20 mouse cellular contexts compared by ENCODE assay signal in genomic region chr1:51970182-51970581, GRCm38 (mm10). TPM values are rescaled to one million over a fixed set of nuclear protein-coding genes. Genes with fewer than 3 reads are reported as not detected.
"Had no signal": no experiment of that assay in that cellular context is flagged by ENCODE, and none has a peak within 500 bp of the region (broad histone marks: within the 10 kb centered on the region; RNA-seq: fewer than 3 reads in every experiment).

No protein-coding gene starts in this region.

- H3K27ac ChIP-seq: lung, embryonic 15.5 days; macrophage; midbrain, embryonic 13.5 days; midbrain, embryonic 15.5 days; neural tube, embryonic 12.5 days had no signal

- H3K4me2 ChIP-seq: lung, embryonic 15.5 days; midbrain, embryonic 11.5 days; midbrain, embryonic 13.5 days; midbrain, embryonic 15.5 days; neural tube, embryonic 12.5 days had no signal

- H3K27me3 ChIP-seq: lung, embryonic 15.5 days; midbrain, embryonic 13.5 days; midbrain, embryonic 15.5 days; neural tube, embryonic 12.5 days had no signal

- H3K4me1 ChIP-seq: megakaryocyte, embryonic 14.5 days; midbrain, embryonic 13.5 days; midbrain, embryonic 15.5 days; neural tube, embryonic 12.5 days had no signal

- ATAC-seq: liver, postnatal 0 days; lung, postnatal 0 days; midbrain, embryonic 13.5 days; midbrain, embryonic 15.5 days had no signal

- H3K9me3 ChIP-seq: lung, embryonic 15.5 days; megakaryocyte, embryonic 14.5 days; midbrain, embryonic 13.5 days; midbrain, embryonic 15.5 days; neural tube, embryonic 12.5 days had no signal

- H3K36me3 ChIP-seq: lung, embryonic 15.5 days; midbrain, embryonic 13.5 days; midbrain, embryonic 15.5 days; neural tube, embryonic 12.5 days had no signal

- H3K4me3 ChIP-seq: lung, embryonic 15.5 days; megakaryocyte, embryonic 14.5 days; midbrain, embryonic 13.5 days; midbrain, embryonic 15.5 days; neural tube, embryonic 12.5 days had no signal

- H3K9ac ChIP-seq: liver, postnatal 0 days; lung, embryonic 15.5 days; midbrain, embryonic 13.5 days; midbrain, embryonic 15.5 days; neural tube, embryonic 12.5 days had no signal

- DNase-seq: liver, postnatal 0 days; lung, adult 2 months; lung, postnatal 14 days; lung, postnatal 36 days; right cerebral cortex, adult 18-20 months; right cerebral cortex, postnatal 25 days; right cerebral cortex, postnatal 4 days; spleen, adult 18-20 months; thymus, adult 18-20 months; thymus, postnatal 14 days; thymus, postnatal 36 days had no signal

RNA-seq across cellular contexts. Expression of gene Myo1b, which starts 54.3 kb away (rescaled TPM):
- total RNA-seq: neutrophil, adult 5-6 weeks had no signal
